Mouse (Mus musculus) liver, embryonic 14.5 days (tissue): ENCODE data around the gene Apaf1.

Experiments used
- CTCF ChIP-seq: IDR thresholded peaks from 2 replicates; pipeline ENCODE4 v1.5.1; 2016; ENCODE audit warnings: antibody characterized with exemption, low read depth, control low read depth
- EP300 ChIP-seq: IDR thresholded peaks from 2 replicates; pipeline ENCODE4 v1.6.1; 2016; ENCODE audit warnings: antibody characterized with exemption, low read depth

DNA sequence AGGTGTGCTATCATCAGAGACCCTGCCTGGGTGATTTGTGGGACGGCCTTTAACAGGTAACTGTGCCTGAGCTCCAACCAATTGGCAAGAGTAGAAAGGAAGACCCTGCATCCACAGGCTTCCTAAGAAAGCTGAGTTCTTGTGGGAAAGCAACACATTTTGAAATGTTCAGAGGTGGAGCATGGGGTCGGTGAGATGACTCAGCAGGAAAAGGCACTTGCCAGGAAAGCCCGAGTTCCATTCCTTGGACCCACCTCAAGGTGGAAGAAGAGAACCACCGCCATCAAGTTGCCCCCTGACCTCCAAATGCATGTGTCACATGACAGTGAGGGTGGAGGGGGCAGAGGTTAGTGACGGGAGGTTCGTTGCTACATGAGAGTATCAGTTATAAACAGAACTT lies 108.1 kb downstream of the Apaf1 start:
- TF ChIP-seq CTCF (no peak), EP300 (no peak)
